Comparison of ENCODE assay signal across 28 mouse cellular contexts in genomic region chr8:94749942-94750341, GRCm38 (mm10). TPM values are rescaled to one million over a fixed set of nuclear protein-coding genes. Genes with fewer than 3 reads are reported as not detected.
DNase-seq lines count a peak whose midpoint lies in the region; ATAC-seq and TF ChIP-seq lines count a peak whose summit lies in the region.
"Had no signal": no experiment of that assay in that cellular context is flagged by ENCODE, and none has a peak within 500 bp of the region (broad histone marks: within the 10 kb centered on the region; RNA-seq: fewer than 3 reads in every experiment).

No protein-coding gene starts in this region.

- H3K4me2 ChIP-seq in midbrain, embryonic 11.5 days: no peak overlapping the region
- no peak overlapping the region for H3K4me2 ChIP-seq in midbrain, postnatal 0 days (ENCODE audit: low read depth, low read length, poor library complexity, severe bottlenecking)
- peak overlapping the region; percentile 31; the same call in 1 of the 2 replicates for H3K4me2 ChIP-seq in CH12.LX (ENCODE audit: insufficient read depth, low read depth, poor library complexity, severe bottlenecking)
- no peak overlapping the region for H3K4me2 ChIP-seq in kidney, embryonic 15.5 days
- H3K4me2 ChIP-seq: embryonic facial prominence, embryonic 13.5 days; embryonic facial prominence, embryonic 15.5 days; forebrain, embryonic 12.5 days had no signal

- TF ChIP-seq EP300 in CH12.LX (IDR thresholded peaks at IDR 0.05; ENCODE audit: low read length): no peak

- H3K27me3 ChIP-seq in midbrain, embryonic 11.5 days (ENCODE audit: control insufficient read depth, insufficient read depth, low read length): no peaks in the 10 kb centered on the region
- H3K27me3 ChIP-seq in midbrain, postnatal 0 days (ENCODE audit: insufficient read depth, low read length): no peaks in the 10 kb centered on the region
- no peaks in the 10 kb centered on the region for H3K27me3 ChIP-seq in CH12.LX (replicated peaks)
- H3K27me3 ChIP-seq in kidney, embryonic 15.5 days: no peaks in the 10 kb centered on the region
- H3K27me3 ChIP-seq: embryonic facial prominence, embryonic 13.5 days; embryonic facial prominence, embryonic 15.5 days; forebrain, embryonic 12.5 days had no signal

- ATAC-seq in midbrain, embryonic 11.5 days (ENCODE audit: low FRiP score): no peak
- ATAC-seq in midbrain, postnatal 0 days (ENCODE audit: low FRiP score): no peak
- ATAC-seq in kidney, embryonic 15.5 days (replicated peaks; ENCODE audit: low FRiP score): no peak
- ATAC-seq: CD4-positive, CD25-positive, alpha-beta regulatory T cell, adult 4 months; forebrain, embryonic 14.5 days; forebrain, embryonic 16.5 days had no signal

- H3K79me2 ChIP-seq in CH12.LX (replicated peaks; ENCODE audit: control insufficient read depth, extremely low read depth, insufficient read depth, poor library complexity, severe bottlenecking): peaks cover 25% of the 10 kb centered on the region

- WGBS in midbrain, embryonic 11.5 days: 82% methylated on average over 3 of the region's 3 CpGs
- WGBS in midbrain, postnatal 0 days: 78% methylated on average over 3 of the region's 3 CpGs
- 86% methylated on average over 3 of the region's 3 CpGs for WGBS in kidney, embryonic 15.5 days

- TF ChIP-seq CTCF in midbrain, postnatal 0 days (IDR thresholded peaks at IDR 0.05): no peak
- no peak for TF ChIP-seq CTCF in CH12.LX (conservative IDR thresholded peaks at IDR 0.05 in 1 of 2, IDR thresholded peaks at IDR 0.05 in 1 of 2; ENCODE audit: low read depth in 2 of 2, low read length in 2 of 2)

- no peaks in the 10 kb centered on the region for H3K36me3 ChIP-seq in midbrain, embryonic 11.5 days (ENCODE audit: control insufficient read depth, insufficient read depth, low read length)
- H3K36me3 ChIP-seq in midbrain, postnatal 0 days (ENCODE audit: insufficient read depth, low read length): no peaks in the 10 kb centered on the region
- peaks cover 62 to 84% of the 10 kb centered on the region in 2 experiments for H3K36me3 ChIP-seq in CH12.LX (replicated peaks in 1 of 2; ENCODE audit: control insufficient read depth in 1 of 2, insufficient read depth in 1 of 2, low read length in 1 of 2)
- no peaks in the 10 kb centered on the region for H3K36me3 ChIP-seq in kidney, embryonic 15.5 days
- H3K36me3 ChIP-seq: embryonic facial prominence, embryonic 13.5 days; embryonic facial prominence, embryonic 15.5 days; forebrain, embryonic 10.5 days; forebrain, embryonic 12.5 days had no signal

- no peak overlapping the region for H3K27ac ChIP-seq in midbrain, embryonic 11.5 days (ENCODE audit: low read depth, low read length)
- H3K27ac ChIP-seq in midbrain, postnatal 0 days (ENCODE audit: low read depth, low read length): no peak overlapping the region
- H3K27ac ChIP-seq in CH12.LX (ENCODE audit: insufficient read depth, low read depth): peak overlapping the region; percentile 90
- H3K27ac ChIP-seq in kidney, embryonic 15.5 days: no peak overlapping the region
- H3K27ac ChIP-seq: embryonic facial prominence, embryonic 13.5 days; embryonic facial prominence, embryonic 15.5 days; forebrain, embryonic 10.5 days; forebrain, embryonic 12.5 days had no signal

- H3K4me1 ChIP-seq in midbrain, embryonic 11.5 days (ENCODE audit: control insufficient read depth, insufficient read depth, low read length): no peaks in the 10 kb centered on the region
- no peaks in the 10 kb centered on the region for H3K4me1 ChIP-seq in midbrain, postnatal 0 days (ENCODE audit: insufficient read depth, low read length)
- peaks cover 11 to 41% of the 10 kb centered on the region in 2 experiments for H3K4me1 ChIP-seq in CH12.LX (ENCODE audit: control insufficient read depth in 1 of 2, insufficient read depth in 2 of 2)
- H3K4me1 ChIP-seq in kidney, embryonic 15.5 days: 0 out of 2 replicates have a peak, but pooled peaks cover 4% of the 10 kb centered on the region
- H3K4me1 ChIP-seq: embryonic facial prominence, embryonic 13.5 days; embryonic facial prominence, embryonic 15.5 days; forebrain, embryonic 12.5 days had no signal

- TF ChIP-seq POLR2A in CH12.LX (IDR thresholded peaks at IDR 0.05; ENCODE audit: low read depth, low read length): no peak

- no peaks in the 10 kb centered on the region for H3K9me3 ChIP-seq in midbrain, embryonic 11.5 days (ENCODE audit: control insufficient read depth, low read length)
- H3K9me3 ChIP-seq in midbrain, postnatal 0 days (ENCODE audit: low read length): no peaks in the 10 kb centered on the region
- H3K9me3 ChIP-seq in CH12.LX (replicated peaks; ENCODE audit: low read length): peaks cover 6% of the 10 kb centered on the region
- no peaks in the 10 kb centered on the region for H3K9me3 ChIP-seq in kidney, embryonic 15.5 days (replicated peaks)
- H3K9me3 ChIP-seq: embryonic facial prominence, embryonic 13.5 days; embryonic facial prominence, embryonic 15.5 days; forebrain, embryonic 10.5 days; forebrain, embryonic 12.5 days had no signal

- H3K4me3 ChIP-seq in midbrain, embryonic 11.5 days (ENCODE audit: low read depth, low read length): no peak overlapping the region
- H3K4me3 ChIP-seq in midbrain, postnatal 0 days (ENCODE audit: low read depth, low read length): no peak overlapping the region
- peak overlapping the region in 2 of 3 experiments; percentile 12 to 14 for H3K4me3 ChIP-seq in CH12.LX (replicated peaks in 1 of 3; ENCODE audit: low read depth in 2 of 3, low read length in 2 of 3, poor library complexity in 1 of 3)
- no peak overlapping the region for H3K4me3 ChIP-seq in kidney, embryonic 15.5 days (replicated peaks)
- H3K4me3 ChIP-seq: embryonic facial prominence, embryonic 13.5 days; embryonic facial prominence, embryonic 15.5 days; erythroblast, embryonic 14.5 days; forebrain, embryonic 10.5 days; forebrain, embryonic 12.5 days had no signal

- no peak overlapping the region for H3K9ac ChIP-seq in midbrain, embryonic 11.5 days (ENCODE audit: low read length)
- H3K9ac ChIP-seq in midbrain, postnatal 0 days (replicated peaks; ENCODE audit: low read length, poor library complexity, severe bottlenecking): no peak overlapping the region
- peak overlapping the region; percentile 92; the same call in 1 of the 2 replicates for H3K9ac ChIP-seq in CH12.LX (ENCODE audit: insufficient read depth, low read depth)
- no peak overlapping the region for H3K9ac ChIP-seq in kidney, embryonic 15.5 days
- H3K9ac ChIP-seq: embryonic facial prominence, embryonic 13.5 days; embryonic facial prominence, embryonic 15.5 days; forebrain, embryonic 12.5 days had no signal

- in situ Hi-C loops in CH12.LX (cut with MboI; ENCODE audit: low pct_ligation_motif_present, low pct_unique_long_range_greater_than_20kb, low sequenced_read_pairs): no loop called here

- dilution Hi-C loops in CH12.LX (cut with MboI; ENCODE audit: extremely low pct_ligation_motif_present, extremely low pct_unique_long_range_greater_than_20kb, low sequenced_read_pairs): no loop called here

- peak; percentile 69 for DNase-seq in heart, adult 11 months
- no peak for DNase-seq in heart, adult 8-10 months (ENCODE audit: low spot score)
- peak; percentile 64 for DNase-seq in midbrain, embryonic 11.5 days (ENCODE audit: low spot score, missing footprints)
- no peak for DNase-seq in midbrain, postnatal 0 days (ENCODE audit: low spot score)
- DNase-seq in CH12.LX (ENCODE audit: extremely low read depth): no peak
- DNase-seq: adrenal gland, adult 2 months; adrenal gland, postnatal 10 days; adrenal gland, postnatal 25 days; B cell, adult 2 months; cerebellum, adult 11 months; cerebellum, adult 18-20 months; cerebellum, adult 8-10 months; cerebellum, adult 9-11 months; cerebellum, postnatal 14 days; cerebellum, postnatal 36 days; embryo, embryonic 11 days had no signal

- TF ChIP-seq RAD21 in CH12.LX (IDR thresholded peaks at IDR 0.05; ENCODE audit: low read depth, low read length): no peak

TF ChIP-seq in CH12.LX, 34 proteins besides CTCF, POLR2A, EP300 and RAD21 (continues in another document):
- TF ChIP-seq USF2 (conservative IDR thresholded peaks at IDR 0.05; ENCODE audit: low read depth, low read length) (no peak), POLR2AphosphoS2 (IDR thresholded peaks at IDR 0.05; ENCODE audit: low read depth, low read length) (peak; percentile 47), SMC3 (IDR thresholded peaks at IDR 0.05; ENCODE audit: low read depth, low read length) (no peak), JUN (IDR thresholded peaks at IDR 0.05; ENCODE audit: insufficient read depth, low read depth, low read length) (no peak), MAZ (IDR thresholded peaks at IDR 0.05; ENCODE audit: low read depth, low read length) (no peak), NELFE (IDR thresholded peaks at IDR 0.05; ENCODE audit: low read depth, low read length) (no peak)

RNA-seq across cellular contexts. Expression of gene Ccl22, which starts 4.6 kb away (rescaled TPM):
- not detected for total RNA-seq in heart, adult 8-10 months (2022)
- polyA plus RNA-seq in midbrain, embryonic 11.5 days (2014; fragmentation: Nextera tagmentation; extraction: Ambion mirVana): not detected in 2 replicates
- total RNA-seq in midbrain, postnatal 0 days (2014; rRNA removed): not detected in 2 replicates
- not detected in 2 replicates for polyA plus RNA-seq in midbrain, postnatal 0 days (2015; fragmentation: Nextera tagmentation; extraction: Ambion mirVana)
- total RNA-seq in CH12.LX (2012; rRNA removed) (1,648 and 3,114 TPM in 2 replicates), CH12.LX (2014; rRNA removed) (1,111 and 1,396 TPM in 2 replicates)
- 4,019 and 4,546 TPM in 2 replicates for polyA plus RNA-seq in CH12.LX (2012; ENCODE audit: insufficient read length, low read depth)
- polyA plus RNA-seq in kidney, embryonic 15.5 days (2015; fragmentation: Nextera tagmentation; extraction: Ambion mirVana): not detected in 2 replicates
- total RNA-seq: adrenal gland, adult 2 months; adrenal gland, postnatal 25 days; common myeloid progenitor, adult 5-6 weeks; MEL had no signal
- polyA plus RNA-seq: CD4-positive, CD25-positive, alpha-beta regulatory T cell, adult 4 months; embryonic facial prominence, embryonic 11.5 days; embryonic facial prominence, embryonic 13.5 days; embryonic facial prominence, embryonic 15.5 days; forebrain, embryonic 10.5 days; forebrain, embryonic 12.5 days; forebrain, embryonic 14.5 days; forebrain, embryonic 16.5 days had no signal

RNA-seq across cellular contexts. Expression of gene Cx3cl1, which starts 21.9 kb away (rescaled TPM):
- 1 to 10 TPM; 5.7 to 8.2 (median 7.2) TPM for total RNA-seq in heart, adult 8-10 months (2022)
- polyA plus RNA-seq in midbrain, embryonic 11.5 days (2014; fragmentation: Nextera tagmentation; extraction: Ambion mirVana): 9.4 and 10.4 TPM in 2 replicates
- total RNA-seq in midbrain, postnatal 0 days (2014; rRNA removed): 82.0 and 111 TPM in 2 replicates
- 105 and 110 TPM in 2 replicates for polyA plus RNA-seq in midbrain, postnatal 0 days (2015; fragmentation: Nextera tagmentation; extraction: Ambion mirVana)
- 2.5 and 3.7 TPM in 2 replicates for total RNA-seq in CH12.LX (2012; rRNA removed)
- 0.19 TPM in 1 of 2 replicates, not detected in the other for total RNA-seq in CH12.LX (2014; rRNA removed)
- 4.2 and 4.6 TPM in 2 replicates for polyA plus RNA-seq in CH12.LX (2012; ENCODE audit: insufficient read length, low read depth)
- 9.6 and 9.8 TPM in 2 replicates for polyA plus RNA-seq in kidney, embryonic 15.5 days (2015; fragmentation: Nextera tagmentation; extraction: Ambion mirVana)
- total RNA-seq: common myeloid progenitor, adult 5-6 weeks; MEL had no signal
- polyA plus RNA-seq: CD4-positive, CD25-positive, alpha-beta regulatory T cell, adult 4 months had no signal

RNA-seq across cellular contexts. Expression of gene Pllp, which starts 53.9 kb away (rescaled TPM):
- total RNA-seq in heart, adult 8-10 months (2022): under 1 TPM in 2 of 4 experiments, not detected in 2; 0.63 to 0.69 TPM
- 0.66 TPM in 1 of 2 replicates, not detected in the other for polyA plus RNA-seq in midbrain, embryonic 11.5 days (2014; fragmentation: Nextera tagmentation; extraction: Ambion mirVana)
- 8.4 and 9.8 TPM in 2 replicates for total RNA-seq in midbrain, postnatal 0 days (2014; rRNA removed)
- polyA plus RNA-seq in midbrain, postnatal 0 days (2015; fragmentation: Nextera tagmentation; extraction: Ambion mirVana): 8.6 and 10.5 TPM in 2 replicates
- 25.9 and 29.5 TPM in 2 replicates for total RNA-seq in CH12.LX (2012; rRNA removed)
- total RNA-seq in CH12.LX (2014; rRNA removed): 5.1 and 5.3 TPM in 2 replicates
- 3.7 and 6.1 TPM in 2 replicates for polyA plus RNA-seq in CH12.LX (2012; ENCODE audit: insufficient read length, low read depth)
- polyA plus RNA-seq in kidney, embryonic 15.5 days (2015; fragmentation: Nextera tagmentation; extraction: Ambion mirVana): 12.1 and 13.1 TPM in 2 replicates
- total RNA-seq: common myeloid progenitor, adult 5-6 weeks; MEL had no signal
- polyA plus RNA-seq: erythroblast, embryonic 14.5 days had no signal

Comparison
In these comparisons a context has a peak if more than half of its experiments do, and no peak if none do; other contexts are left out.
1. DNase-seq: peak in heart, adult 11 months (single experiment) and midbrain, embryonic 11.5 days (single experiment); none in heart, adult 8-10 months (single experiment), midbrain, postnatal 0 days (single experiment) and CH12.LX (single experiment).
2. H3K4me3 ChIP-seq: peak in CH12.LX (2 of 3); none in midbrain, embryonic 11.5 days (single experiment), midbrain, postnatal 0 days (single experiment) and kidney, embryonic 15.5 days (single experiment).
3. RNA of gene Ccl22, which starts 4.6 kb away (polyA plus RNA-seq): 4,019 to 4,546 TPM in CH12.LX; not detected in midbrain, postnatal 0 days, not detected in midbrain, embryonic 11.5 days and not detected in kidney, embryonic 15.5 days; every median in the first group is over 1,000 times any median in the second.